Mouse (Mus musculus): ENCODE results near the gene Gskip. TPM values are rescaled to one million over a fixed set of nuclear protein-coding genes. Genes with fewer than 3 reads are reported as not detected.
A peak's percentile ranks its signal among the peaks of the same experiment; 100 is the strongest.

Gene Gskip
- total and polyA plus RNA-seq, 2 experiments from 2014 or later: 8.8 to 16.8 TPM

GRCm38 (mm10) chr12:105722657-105723056 is 38.0 kb downstream of the Gskip start:
- H3K27ac ChIP-seq (ENCODE audit: low read depth): no peak overlapping the region
- H3K4me3 ChIP-seq (ENCODE audit: low read depth, low read length): no peak overlapping the region
- no peaks in the 10 kb centered on the region for H3K36me3 ChIP-seq (replicated peaks; ENCODE audit: control insufficient read depth, insufficient read depth, low read length)
- H3K27me3 ChIP-seq (ENCODE audit: control insufficient read depth, insufficient read depth, low read length): no peaks in the 10 kb centered on the region
- under 1% methylated on average over 5 of the region's 5 CpGs for WGBS
- no peaks in the 10 kb centered on the region for H3K4me1 ChIP-seq (ENCODE audit: control insufficient read depth, insufficient read depth)
- H3K9me3 ChIP-seq (replicated peaks; ENCODE audit: control insufficient read depth, low read length): no peaks in the 10 kb centered on the region
- H3K9ac ChIP-seq (replicated peaks; ENCODE audit: low read depth, low read length): no peak overlapping the region
- DNase-seq (ENCODE audit: low spot score) (peak; percentile 33), ATAC-seq (ENCODE audit: insufficient read depth, low read depth) (peak; percentile 44; the same call in 1 of the 2 replicates)
- no peak overlapping the region for H3K4me2 ChIP-seq (ENCODE audit: low read depth, low read length)
- no peak for TF ChIP-seq EP300 (IDR thresholded peaks at IDR 0.05; ENCODE audit: low read depth)
- peak; percentile 75 for TF ChIP-seq CTCF (IDR thresholded peaks at IDR 0.05; ENCODE audit: low read depth)

GRCm38 (mm10) chr12:105724616-105725015 is 40.0 kb downstream of the Gskip start:
- 30% methylated on average over 1 of the region's 1 CpGs for WGBS

GRCm38 (mm10) chr12:105725736-105726135 is 41.1 kb downstream of the Gskip start:
- Histone ChIP-seq H3K9me3 (replicated peaks; ENCODE audit: control insufficient read depth, low read length) (no peaks in the 10 kb centered on the region), H3K4me3 (ENCODE audit: low read depth, low read length) (no peak overlapping the region), H3K4me2 (ENCODE audit: low read depth, low read length) (no peak overlapping the region), H3K9ac (replicated peaks; ENCODE audit: low read depth, low read length) (no peak overlapping the region), H3K36me3 (replicated peaks; ENCODE audit: control insufficient read depth, insufficient read depth, low read length) (no peaks in the 10 kb centered on the region), H3K27ac (ENCODE audit: low read depth) (no peak overlapping the region), H3K27me3 (ENCODE audit: control insufficient read depth, insufficient read depth, low read length) (no peaks in the 10 kb centered on the region), H3K4me1 (ENCODE audit: control insufficient read depth, insufficient read depth) (no peaks in the 10 kb centered on the region)
- DNase-seq (ENCODE audit: low spot score): no peak
- no peak for ATAC-seq (ENCODE audit: insufficient read depth, low read depth)
- 64% methylated on average over 13 of the region's 13 CpGs for WGBS
- TF ChIP-seq CTCF (IDR thresholded peaks at IDR 0.05; ENCODE audit: low read depth) (no peak), EP300 (IDR thresholded peaks at IDR 0.05; ENCODE audit: low read depth) (no peak)

More at GRCm38 (mm10) chr12:105724616-105725015, 40.0 kb downstream of the Gskip start:
- ATAC-seq (ENCODE audit: insufficient read depth, low read depth) (no peak), DNase-seq (ENCODE audit: low spot score) (no peak)
- no peaks in the 10 kb centered on the region for H3K36me3 ChIP-seq (replicated peaks; ENCODE audit: control insufficient read depth, insufficient read depth, low read length)
- H3K27me3 ChIP-seq (ENCODE audit: control insufficient read depth, insufficient read depth, low read length): no peaks in the 10 kb centered on the region
- no peak overlapping the region for H3K27ac ChIP-seq (ENCODE audit: low read depth)
- no peak overlapping the region for H3K4me3 ChIP-seq (ENCODE audit: low read depth, low read length)
- H3K9me3 ChIP-seq (replicated peaks; ENCODE audit: control insufficient read depth, low read length): no peaks in the 10 kb centered on the region
- H3K9ac ChIP-seq (replicated peaks; ENCODE audit: low read depth, low read length): no peak overlapping the region
- no peak overlapping the region for H3K4me2 ChIP-seq (ENCODE audit: low read depth, low read length)
- H3K4me1 ChIP-seq (ENCODE audit: control insufficient read depth, insufficient read depth): no peaks in the 10 kb centered on the region
- TF ChIP-seq EP300 (IDR thresholded peaks at IDR 0.05; ENCODE audit: low read depth): no peak
- no peak for TF ChIP-seq CTCF (IDR thresholded peaks at IDR 0.05; ENCODE audit: low read depth)

- Histone ChIP-seq H3K27me3 (ENCODE audit: control insufficient read depth, insufficient read depth, low read length) (no peaks in the 10 kb centered on the region), H3K9me3 (replicated peaks; ENCODE audit: control insufficient read depth, low read length) (no peaks in the 10 kb centered on the region), H3K4me2 (ENCODE audit: low read depth, low read length) (no peak overlapping the region), H3K27ac (ENCODE audit: low read depth) (no peak overlapping the region), H3K36me3 (replicated peaks; ENCODE audit: control insufficient read depth, insufficient read depth, low read length) (no peaks in the 10 kb centered on the region), H3K4me3 (ENCODE audit: low read depth, low read length) (no peak overlapping the region), H3K9ac (replicated peaks; ENCODE audit: low read depth, low read length) (no peak overlapping the region), H3K4me1 (ENCODE audit: control insufficient read depth, insufficient read depth) (no peaks in the 10 kb centered on the region)
- 78% methylated on average over 3 of the region's 3 CpGs for WGBS
- DNase-seq (ENCODE audit: low spot score): no peak
- ATAC-seq (ENCODE audit: insufficient read depth, low read depth): no peak
- no peak for TF ChIP-seq CTCF (IDR thresholded peaks at IDR 0.05; ENCODE audit: low read depth)
- no peak for TF ChIP-seq EP300 (IDR thresholded peaks at IDR 0.05; ENCODE audit: low read depth)
Observed at GRCm38 (mm10) chr12:105727268-105727667, 42.6 kb downstream of the Gskip start.

- Histone ChIP-seq H3K36me3 (replicated peaks; ENCODE audit: control insufficient read depth, insufficient read depth, low read length) (no peaks in the 10 kb centered on the region), H3K9me3 (replicated peaks; ENCODE audit: control insufficient read depth, low read length) (no peaks in the 10 kb centered on the region), H3K27me3 (ENCODE audit: control insufficient read depth, insufficient read depth, low read length) (no peaks in the 10 kb centered on the region), H3K4me3 (ENCODE audit: low read depth, low read length) (no peak overlapping the region), H3K4me1 (ENCODE audit: control insufficient read depth, insufficient read depth) (no peaks in the 10 kb centered on the region), H3K9ac (replicated peaks; ENCODE audit: low read depth, low read length) (no peak overlapping the region), H3K4me2 (ENCODE audit: low read depth, low read length) (no peak overlapping the region), H3K27ac (ENCODE audit: low read depth) (no peak overlapping the region)
- whole genome bisulfite sequencing: 27% methylated on average over 8 of the region's 8 CpGs
- TF ChIP-seq EP300 (IDR thresholded peaks at IDR 0.05; ENCODE audit: low read depth) (no peak), CTCF (IDR thresholded peaks at IDR 0.05; ENCODE audit: low read depth) (peak; percentile 55)
- no peak for ATAC-seq (ENCODE audit: insufficient read depth, low read depth)
- no peak for DNase-seq (ENCODE audit: low spot score)
Observed at GRCm38 (mm10) chr12:105727964-105728363, 43.3 kb downstream of the Gskip start.

- Histone ChIP-seq H3K4me2 (ENCODE audit: low read depth, low read length) (no peak overlapping the region), H3K4me3 (ENCODE audit: low read depth, low read length) (no peak overlapping the region), H3K9ac (replicated peaks; ENCODE audit: low read depth, low read length) (no peak overlapping the region), H3K36me3 (replicated peaks; ENCODE audit: control insufficient read depth, insufficient read depth, low read length) (no peaks in the 10 kb centered on the region), H3K27ac (ENCODE audit: low read depth) (no peak overlapping the region), H3K9me3 (replicated peaks; ENCODE audit: control insufficient read depth, low read length) (no peaks in the 10 kb centered on the region), H3K27me3 (ENCODE audit: control insufficient read depth, insufficient read depth, low read length) (no peaks in the 10 kb centered on the region), H3K4me1 (ENCODE audit: control insufficient read depth, insufficient read depth) (no peaks in the 10 kb centered on the region)
- WGBS: 61% methylated on average over 6 of the region's 6 CpGs
- no peak for ATAC-seq (ENCODE audit: insufficient read depth, low read depth)
- no peak for DNase-seq (ENCODE audit: low spot score)
- TF ChIP-seq EP300 (IDR thresholded peaks at IDR 0.05; ENCODE audit: low read depth) (no peak), CTCF (IDR thresholded peaks at IDR 0.05; ENCODE audit: low read depth) (no peak)
Observed at GRCm38 (mm10) chr12:105730851-105731460, 46.3 kb downstream of the Gskip start.
